Mouse (Mus musculus) cortical plate, adult 2 months (tissue): ENCODE results near the gene Tlcd1.

Source experiments
- CTCF ChIP-seq: fragments of 200-500 bp; IDR thresholded peaks from 2 replicates; pipeline ENCODE4 v1.5.1; 2011; ENCODE audit warnings: mild to moderate bottlenecking, control low read depth, low read length; ENCODE audit not compliant: insufficient read depth; ENCODE audit errors: extremely low read depth
- POLR2A ChIP-seq: fragments of 200-500 bp; IDR thresholded peaks from 2 replicates; pipeline ENCODE4 v1.6.1; 2011; ENCODE audit warnings: mild to moderate bottlenecking, low read length, control low read depth; ENCODE audit not compliant: insufficient read depth; ENCODE audit errors: extremely low read depth

DNA sequence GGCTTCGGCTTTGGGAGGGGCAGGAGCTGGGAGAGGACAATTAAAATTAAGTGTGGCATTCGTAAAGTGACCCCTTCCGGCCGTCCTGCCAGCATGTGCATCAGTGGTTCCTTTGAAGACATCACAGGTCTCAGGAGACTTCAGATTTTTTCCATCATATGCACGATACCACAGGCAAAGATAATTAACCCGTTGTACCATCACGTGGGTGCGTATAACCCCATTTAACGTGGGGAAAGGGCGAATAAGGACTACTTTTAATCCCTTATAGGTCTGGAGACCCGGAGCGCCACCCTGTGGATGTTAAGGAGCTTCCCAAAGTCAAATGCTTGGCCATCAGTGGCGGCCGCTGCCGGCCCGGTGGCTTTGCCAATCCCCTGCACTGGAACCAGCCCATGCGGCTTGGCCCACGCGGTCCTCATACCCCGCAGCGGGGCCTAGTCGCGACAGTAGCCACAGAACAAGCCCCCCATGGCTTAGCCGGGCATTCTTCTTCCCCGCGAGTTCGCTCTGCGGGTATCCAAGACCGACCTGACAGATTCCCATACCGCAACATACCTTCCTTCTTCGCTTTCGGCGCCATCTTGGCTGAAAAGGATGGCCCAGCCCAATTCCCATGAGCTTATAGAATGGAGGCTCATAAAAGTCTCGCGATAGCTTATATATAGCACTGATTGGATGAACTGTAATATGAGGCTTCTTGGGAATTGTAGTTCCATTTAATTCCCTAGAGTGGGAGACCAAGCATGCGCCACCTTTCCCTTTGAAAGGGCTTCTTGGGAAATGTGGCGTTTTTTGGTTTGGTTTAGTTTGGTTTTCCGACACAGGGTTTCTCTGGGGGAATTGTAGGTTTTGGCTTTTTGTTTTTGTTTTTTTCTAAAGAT is 6.7 kb downstream of the Tlcd1 start, which contains the start of gene Rpl23a:
- 0 out of 2 replicates have a peak, but pooled peaks have one; percentile 8 for TF ChIP-seq CTCF
- peak; percentile 99 for TF ChIP-seq POLR2A
